Mouse (Mus musculus): ENCODE results near the gene Rasal1. TPM values are rescaled to one million over a fixed set of nuclear protein-coding genes. Genes with fewer than 3 reads are reported as not detected.

Gene Rasal1
- polyA plus RNA-seq (2012; rRNA removed), result 18.6 and 23.8 TPM in 2 replicates

DNA sequence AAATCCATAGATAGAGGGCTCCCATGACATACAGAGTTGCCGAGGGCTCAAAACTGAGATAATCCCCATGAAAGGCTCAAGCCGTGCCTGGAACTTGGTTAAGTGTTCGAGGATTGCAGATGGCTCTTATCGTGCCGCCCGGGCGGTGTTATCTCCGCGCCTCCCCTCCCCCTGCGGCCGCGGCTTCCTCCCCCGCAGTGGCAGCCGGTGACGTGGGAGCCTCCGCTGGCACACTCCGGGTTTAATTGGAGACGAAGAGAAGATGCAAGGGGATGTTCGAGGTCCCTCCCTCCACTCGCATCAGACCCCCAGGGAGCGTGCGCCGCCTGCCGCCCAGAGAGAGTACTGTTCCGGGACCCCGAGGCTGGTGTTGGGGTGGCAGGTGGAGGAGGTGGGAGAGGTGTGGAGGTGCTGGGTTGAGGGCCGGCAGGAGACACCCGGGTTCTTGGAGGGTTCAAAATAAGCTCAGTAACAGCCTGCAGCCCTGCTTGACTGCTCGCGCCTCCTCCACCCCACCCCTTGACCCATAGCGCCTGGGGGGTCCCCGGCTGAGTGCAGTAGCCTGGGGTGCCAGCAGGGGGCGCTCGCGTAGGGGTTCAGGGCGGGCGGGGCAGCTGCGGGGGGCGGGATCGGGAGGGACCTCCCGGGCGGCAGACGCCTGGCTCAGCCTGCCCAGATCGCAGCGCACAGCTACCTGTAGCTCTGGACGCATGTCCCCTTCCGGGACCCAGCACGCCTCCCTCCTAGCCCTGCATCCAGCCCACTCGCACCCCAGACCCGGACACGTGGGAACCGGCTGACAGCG is at the start of gene Rasal1:
Rasal1 (plus strand) TSS at position 244 of the 805 bp plus-strand sequence.

DNA sequence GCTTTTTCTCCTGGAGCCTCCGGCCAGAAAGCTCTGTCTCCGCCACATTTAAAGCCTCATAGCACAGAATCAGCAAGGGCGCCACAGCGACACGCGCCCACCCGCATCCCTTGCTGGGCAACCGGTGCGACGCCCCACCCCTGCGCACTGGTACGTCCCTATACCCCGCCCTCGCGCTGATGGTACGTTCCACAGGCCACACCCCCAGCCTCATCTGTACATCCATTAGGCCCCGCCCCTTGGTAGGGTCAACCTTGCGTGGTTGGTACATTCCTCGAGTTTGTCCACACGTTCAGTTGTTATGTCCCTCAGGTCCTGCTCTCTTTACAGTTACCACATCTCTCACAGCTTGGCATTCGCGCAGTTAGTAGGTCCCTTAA is 36.2 kb upstream of the Rasal1 start, which contains the start of the genes Rita1 and Ddx54:
Rita1 (minus strand) TSS at position 148 of the 380 bp plus-strand sequence.
Ddx54 (plus strand) TSS at position 298 of the 380 bp plus-strand sequence.

DNA sequence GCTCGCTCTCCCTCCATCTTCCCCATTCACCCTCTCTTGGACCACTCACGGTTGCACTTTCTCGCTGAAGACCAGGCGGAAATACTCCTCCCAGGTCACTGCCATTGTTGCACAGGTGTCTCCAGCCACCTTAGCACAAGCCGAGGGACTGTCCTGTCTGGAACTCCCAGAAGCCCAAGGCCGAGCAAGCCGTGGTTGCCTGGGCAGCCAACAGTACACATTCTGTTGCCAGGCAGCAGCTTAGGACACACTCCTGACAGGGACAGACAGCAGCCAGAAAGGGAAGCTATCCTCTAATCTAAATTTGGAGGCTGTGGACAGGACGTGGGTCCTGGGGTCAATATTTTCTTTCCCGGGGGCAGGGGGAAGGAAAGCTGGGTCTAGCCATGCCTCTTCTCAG is 14.5 kb upstream of the Rasal1 start, which contains the start of gene Cfap73:
Cfap73 (minus strand) TSS at position 105 of the 400 bp plus-strand sequence.

GRCm38 (mm10) chr5:120711827-120712226 is 63.2 kb downstream of the Rasal1 start, which contains the start of gene Dtx1:
Dtx1 (minus strand) TSS chr5:120711927.

Other genes with a start within 250 kb of the Rasal1 start
- 4.1 and 5.0 TPM in 2 replicates for gene Lhx5, start 217.1 kb upstream of the Rasal1 start, polyA plus RNA-seq (2012; rRNA removed)
- gene Sdsl, start 176.0 kb upstream of the Rasal1 start, polyA plus RNA-seq (2012; rRNA removed), result 5.0 and 7.5 TPM in 2 replicates
- 0.05 and 0.13 TPM in 2 replicates for gene Sds, start 172.3 kb upstream of the Rasal1 start, polyA plus RNA-seq (2012; rRNA removed)
- 13.7 and 17.5 TPM in 2 replicates for gene Plbd2, start 145.2 kb upstream of the Rasal1 start, polyA plus RNA-seq (2012; rRNA removed)
- gene Slc8b1, start 137.6 kb upstream of the Rasal1 start, polyA plus RNA-seq (2012; rRNA removed), result 2.5 TPM in 2 replicates
- gene Tpcn1, start 60.1 kb upstream of the Rasal1 start, polyA plus RNA-seq (2012; rRNA removed), result 18.5 and 23.3 TPM in 2 replicates
- 1.9 and 2.6 TPM in 2 replicates for gene Iqcd, start 59.8 kb upstream of the Rasal1 start, polyA plus RNA-seq (2012; rRNA removed)
- 37.6 and 40.1 TPM in 2 replicates for gene Rita1, start 36.2 kb upstream of the Rasal1 start, polyA plus RNA-seq (2012; rRNA removed)
- 32.8 and 37.0 TPM in 2 replicates for gene Ddx54, start 36.1 kb upstream of the Rasal1 start, polyA plus RNA-seq (2012; rRNA removed)
- 0.56 and 0.71 TPM in 2 replicates for gene Cfap73, start 14.6 kb upstream of the Rasal1 start, polyA plus RNA-seq (2012; rRNA removed)
- 119 and 137 TPM in 2 replicates for gene Dtx1, start 63.1 kb downstream of the Rasal1 start, polyA plus RNA-seq (2012; rRNA removed)
- 0.62 and 1.3 TPM in 2 replicates for gene Oas2, start 101.0 kb downstream of the Rasal1 start, polyA plus RNA-seq (2012; rRNA removed)
- 0.22 and 0.47 TPM in 2 replicates for gene Oas3, start 128.8 kb downstream of the Rasal1 start, polyA plus RNA-seq (2012; rRNA removed)
- gene Oas1e, start 146.7 kb downstream of the Rasal1 start, polyA plus RNA-seq (2012; rRNA removed), result 0.16 and 0.22 TPM in 2 replicates
- gene Oas1c, start 163.7 kb downstream of the Rasal1 start, polyA plus RNA-seq (2012; rRNA removed), result 0.65 and 0.99 TPM in 2 replicates
- gene Oas1f, start 198.6 kb downstream of the Rasal1 start, polyA plus RNA-seq (2012; rRNA removed), result 0.05 TPM in 1 of 2 replicates, not detected in the other
- gene Oas1h, start 212.6 kb downstream of the Rasal1 start, polyA plus RNA-seq (2012; rRNA removed), result not detected in 2 replicates
- gene Oas1g, start 238.8 kb downstream of the Rasal1 start, polyA plus RNA-seq (2012; rRNA removed), result 0.31 and 0.86 TPM in 2 replicates

Data from central nervous system, embryonic 18 days (tissue).